Mouse (Mus musculus) heart, adult 9 months (tissue): ENCODE measurements around the gene Tmem131l.
A peak's percentile ranks its signal among the peaks of the same experiment; 100 is the strongest.

Source experiments
- DNase-seq, 2 experiments: peaks; one replicate each; pipeline ENCODE4 v3.0.0; 2022; ENCODE audit warnings: low spot score in 2 of 2

The Tmem131l gene

DNA sequence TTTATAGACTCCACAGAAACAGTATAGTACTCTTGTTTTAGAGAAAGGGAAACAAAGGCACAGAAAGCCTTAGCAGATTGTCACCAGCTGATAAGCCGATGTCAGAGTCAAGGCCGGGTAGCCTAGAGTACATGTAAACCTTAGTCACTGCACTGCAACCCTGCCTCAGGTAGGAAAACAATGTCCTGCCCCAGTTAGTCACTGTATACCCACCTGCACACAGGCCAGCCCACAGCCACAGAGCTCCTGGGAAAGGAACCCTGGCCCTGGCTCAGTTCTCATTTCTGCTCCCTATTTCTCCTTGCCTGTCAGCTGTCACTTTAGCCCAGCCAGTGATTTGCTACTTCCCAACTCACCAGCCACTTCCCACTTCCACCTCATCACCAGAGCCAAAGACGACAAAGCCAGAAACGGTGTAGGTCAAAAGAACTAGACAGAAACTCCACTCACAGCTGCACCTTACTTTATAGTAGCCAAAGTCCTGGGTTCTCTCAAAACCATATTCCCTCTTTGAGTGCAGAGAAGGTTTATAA is 24.4 kb downstream of the Tmem131l start:
- DNase-seq = no peak

- no peak for DNase-seq
These were observed 28.8 kb downstream of the Tmem131l start for GRCm38 (mm10) chr3:84010995-84011663.

- no peak for DNase-seq
These were observed 34.0 kb downstream of the Tmem131l start for GRCm38 (mm10) chr3:84005989-84006388.

DNA sequence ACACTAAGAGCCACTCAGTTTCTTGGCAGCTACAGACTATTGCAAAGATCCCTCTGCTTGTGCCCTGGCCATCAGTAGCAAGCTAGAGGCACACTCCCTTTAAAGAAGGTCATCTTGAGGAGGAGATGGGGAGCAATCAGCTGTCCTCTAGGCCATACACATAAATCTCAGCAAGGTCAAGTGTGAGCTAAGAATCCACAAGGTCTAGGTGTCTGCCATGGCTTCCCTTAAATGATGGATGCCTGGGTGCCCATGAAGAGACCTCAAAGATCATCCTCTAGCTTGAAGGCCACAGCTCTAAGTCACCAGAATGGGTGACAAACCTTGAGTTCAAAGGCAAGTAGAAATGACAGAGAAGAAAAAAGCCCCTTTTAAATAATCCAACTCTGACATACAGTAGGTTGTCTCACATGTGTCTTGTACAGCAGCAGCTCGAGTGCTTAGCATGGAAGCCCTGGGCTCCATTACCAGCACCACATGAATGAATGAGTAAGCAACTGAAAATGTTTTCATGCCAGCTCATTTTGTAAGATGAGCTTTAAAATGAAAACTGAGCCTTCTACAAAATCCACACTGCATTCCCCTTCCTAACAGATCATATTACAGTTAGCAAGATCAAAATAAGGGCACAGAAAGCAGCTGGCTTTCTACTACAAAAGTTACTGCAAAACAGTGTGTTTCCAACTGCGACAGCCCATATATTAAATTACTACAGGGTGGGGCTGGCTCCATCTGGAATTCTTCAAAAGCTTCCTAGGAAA is 35.5 kb downstream of the Tmem131l start:
- DNase-seq = no peak

- no peak for DNase-seq
These were observed 37.4 kb downstream of the Tmem131l start for GRCm38 (mm10) chr3:84002433-84003090.

- DNase-seq = no peak
These were observed 42.4 kb downstream of the Tmem131l start for GRCm38 (mm10) chr3:83997563-83997962.

- no peak for DNase-seq
These were observed 42.9 kb downstream of the Tmem131l start for GRCm38 (mm10) chr3:83997036-83997435.

GRCm38 (mm10) chr3:83996086-83996485 is 43.9 kb downstream of the Tmem131l start:
- peak; percentile 21 to 41 for DNase-seq

DNA sequence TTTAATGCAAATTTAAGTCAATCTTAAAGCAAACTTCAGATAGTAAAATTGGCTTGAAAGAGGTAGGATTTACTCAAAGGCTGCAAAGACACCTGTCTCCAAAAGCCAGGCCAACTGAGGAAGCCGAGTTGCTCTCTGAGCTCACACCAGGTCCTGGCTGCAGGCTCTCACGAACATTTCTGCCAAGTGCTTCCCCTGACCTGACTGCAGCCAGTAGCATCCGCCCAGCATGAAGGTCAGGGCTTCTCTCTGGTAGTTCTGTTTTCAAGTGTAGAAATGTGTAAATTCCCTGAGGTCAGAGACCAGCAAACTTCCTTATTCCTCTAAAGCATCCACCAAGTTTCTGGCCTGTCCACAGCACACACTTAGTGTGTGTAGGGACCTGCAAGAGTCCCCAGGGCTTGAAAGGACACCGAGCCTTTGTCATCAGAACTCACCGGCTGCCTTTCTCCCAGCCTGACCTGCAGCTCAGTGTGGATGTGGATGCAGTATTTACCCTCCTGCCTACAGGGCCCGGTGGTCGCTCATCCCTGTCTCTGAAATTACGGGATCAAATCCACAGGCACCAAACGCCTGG is 44.6 kb downstream of the Tmem131l start:
- peak; percentile 30 to 44 for DNase-seq

DNA sequence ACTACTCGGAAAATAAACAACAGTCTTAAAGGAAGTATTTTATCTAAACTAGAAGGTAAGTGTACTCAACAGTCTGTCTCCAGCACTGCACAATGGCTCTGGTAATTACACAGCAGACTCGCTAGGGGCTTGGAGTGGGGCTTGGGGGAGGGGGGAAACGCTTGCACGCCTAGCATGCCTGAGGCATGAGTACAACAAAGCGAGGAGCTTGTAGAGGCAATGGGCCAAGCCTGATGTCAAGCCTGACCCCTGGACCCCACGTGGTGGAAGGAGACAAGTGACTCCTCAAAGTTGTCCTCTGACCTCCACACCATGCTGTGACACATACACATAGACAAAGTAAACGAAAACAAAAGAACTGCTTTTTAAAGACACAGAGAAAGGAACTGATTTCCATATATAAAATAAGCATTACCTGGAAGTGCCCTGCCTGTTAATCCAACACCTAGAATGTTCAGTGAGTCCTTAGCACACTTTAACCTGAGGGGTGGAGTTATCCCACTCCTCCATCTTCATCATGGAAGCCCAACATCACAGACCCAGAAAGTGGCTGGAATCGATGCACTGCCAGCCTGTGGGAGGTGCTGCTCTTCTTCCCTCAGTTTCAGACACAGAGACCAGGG is 45.6 kb downstream of the Tmem131l start:
- no peak for DNase-seq

GRCm38 (mm10) chr3:83993089-83993516 is 46.9 kb downstream of the Tmem131l start:
- peak; percentile 80 to 87 for DNase-seq

DNA sequence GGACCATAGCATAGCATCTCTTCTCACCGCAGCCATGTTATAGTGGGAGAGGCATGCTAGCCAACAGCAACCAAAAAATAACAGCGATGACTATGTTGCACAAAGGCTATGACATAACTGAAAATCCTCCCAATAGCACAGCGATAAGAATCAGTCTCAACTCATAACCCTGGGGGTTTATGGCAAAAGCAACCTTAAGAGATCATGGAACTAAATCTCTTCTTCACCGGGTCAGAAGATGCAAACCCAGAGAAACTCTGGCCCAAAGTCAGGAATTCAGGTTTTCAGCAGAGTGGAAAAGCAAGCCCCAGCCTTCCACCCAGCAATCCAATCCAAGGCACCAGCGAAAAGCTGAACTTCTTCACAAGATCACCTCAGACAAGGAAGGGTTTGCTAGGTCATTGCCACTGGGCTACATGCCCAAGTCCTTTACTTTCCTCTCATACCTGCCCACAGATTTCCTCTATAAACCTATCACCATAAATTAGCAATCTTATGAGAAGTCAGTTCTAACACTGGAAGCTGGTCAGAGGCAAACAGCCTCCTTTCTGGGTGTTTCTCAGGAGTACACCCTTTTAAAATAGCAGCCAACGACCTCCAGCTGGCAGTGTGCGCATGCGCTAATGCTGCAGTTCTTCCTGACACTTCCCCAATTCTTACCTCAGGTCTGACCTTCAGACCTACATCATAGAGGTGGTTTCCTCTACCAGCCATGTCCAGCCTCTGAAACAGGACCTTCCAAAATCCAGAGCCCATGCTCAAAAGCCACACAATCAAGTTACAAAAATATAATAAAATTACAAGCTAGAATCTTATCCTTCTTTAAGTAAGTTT is 48.1 kb downstream of the Tmem131l start:
- DNase-seq = no peak

GRCm38 (mm10) chr3:83988214-83988613 is 51.8 kb downstream of the Tmem131l start:
- no peak for DNase-seq

DNA sequence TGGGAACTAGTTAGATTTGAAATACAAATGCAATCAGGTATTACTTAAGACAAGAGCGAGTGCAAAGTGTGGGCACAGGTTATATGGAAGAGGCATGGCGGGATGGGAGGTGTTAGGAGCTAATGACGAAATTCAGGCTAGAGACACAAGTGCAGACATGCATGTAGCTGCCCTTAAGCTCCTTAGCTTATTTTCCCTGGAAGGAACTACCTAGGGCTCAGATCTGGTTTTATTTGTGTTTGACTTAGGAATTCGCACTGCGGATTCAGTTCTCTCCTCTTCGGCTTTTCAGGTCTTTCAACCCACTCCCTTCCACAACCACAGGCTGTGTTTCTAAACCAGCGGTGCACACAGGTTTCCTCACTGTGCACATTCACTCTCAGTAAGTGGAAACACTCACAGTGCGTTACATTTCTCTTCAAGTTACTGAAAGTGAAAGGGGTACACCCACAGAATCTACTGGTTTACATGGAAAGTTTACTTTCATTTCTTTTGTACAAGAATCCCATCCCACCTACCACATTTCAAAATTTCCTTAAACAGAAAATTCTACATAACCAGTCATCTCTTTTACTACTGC is 52.4 kb downstream of the Tmem131l start:
- no peak for DNase-seq

- DNase-seq = no peak
These were observed 53.2 kb downstream of the Tmem131l start for GRCm38 (mm10) chr3:83986740-83987139.

DNA sequence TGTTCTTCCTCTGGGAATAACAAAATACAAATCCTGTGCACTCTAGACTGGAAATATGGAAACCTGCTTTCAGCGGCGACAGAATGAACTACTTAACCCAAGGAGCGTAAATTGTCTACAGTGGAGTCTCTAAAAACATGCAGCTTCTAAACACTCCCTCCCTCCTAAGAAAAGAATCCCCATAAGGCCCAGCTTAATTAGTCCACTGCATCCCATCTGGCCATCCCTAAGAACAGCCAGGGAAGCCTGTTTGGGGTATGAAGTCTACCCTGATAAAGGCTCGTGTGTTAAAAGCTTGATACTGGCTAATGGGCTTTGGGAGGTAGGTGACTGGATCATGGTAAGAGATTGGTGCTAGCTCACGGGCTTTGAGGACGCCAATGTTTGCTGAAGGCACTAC is 54.5 kb downstream of the Tmem131l start:
- no peak for DNase-seq

DNA sequence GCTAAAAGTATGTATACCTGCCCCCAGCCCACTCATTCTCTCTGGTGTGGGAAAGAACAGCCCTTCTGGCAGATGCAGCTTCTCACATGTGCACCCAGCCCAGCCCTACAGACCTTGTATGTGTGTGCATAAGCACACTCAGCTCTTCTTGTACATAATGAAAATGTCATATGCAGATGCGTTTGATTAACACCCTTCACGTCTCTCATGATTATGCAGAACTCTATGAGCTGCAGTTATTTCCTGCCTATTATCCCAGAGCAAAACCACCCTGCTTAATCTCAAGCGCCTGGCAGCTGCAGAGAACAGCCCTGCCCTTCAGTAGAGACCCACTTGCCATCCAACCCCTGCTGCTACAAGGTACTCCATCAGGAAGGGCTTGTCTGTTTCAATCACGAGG is 55.6 kb downstream of the Tmem131l start:
- no peak for DNase-seq

DNA sequence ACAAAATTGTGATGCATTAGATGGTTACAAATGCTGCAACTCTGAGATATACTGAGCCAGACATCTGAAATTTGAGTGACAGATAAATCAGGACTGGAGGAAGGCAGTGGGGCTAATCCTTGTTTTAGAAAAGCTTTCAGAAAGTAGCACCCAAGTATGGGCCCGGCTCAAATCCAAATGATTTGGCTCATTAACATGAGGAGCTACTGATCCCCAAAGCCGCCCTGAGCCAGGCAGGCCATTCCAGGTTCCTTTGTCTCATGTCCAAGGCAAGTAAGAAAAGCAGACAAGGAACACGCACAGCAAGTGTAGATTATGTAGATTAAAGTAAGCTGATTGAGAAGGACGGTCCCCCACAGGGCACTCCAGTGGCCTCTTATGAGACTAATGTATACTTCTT is 57.2 kb downstream of the Tmem131l start:
- no peak for DNase-seq

DNA sequence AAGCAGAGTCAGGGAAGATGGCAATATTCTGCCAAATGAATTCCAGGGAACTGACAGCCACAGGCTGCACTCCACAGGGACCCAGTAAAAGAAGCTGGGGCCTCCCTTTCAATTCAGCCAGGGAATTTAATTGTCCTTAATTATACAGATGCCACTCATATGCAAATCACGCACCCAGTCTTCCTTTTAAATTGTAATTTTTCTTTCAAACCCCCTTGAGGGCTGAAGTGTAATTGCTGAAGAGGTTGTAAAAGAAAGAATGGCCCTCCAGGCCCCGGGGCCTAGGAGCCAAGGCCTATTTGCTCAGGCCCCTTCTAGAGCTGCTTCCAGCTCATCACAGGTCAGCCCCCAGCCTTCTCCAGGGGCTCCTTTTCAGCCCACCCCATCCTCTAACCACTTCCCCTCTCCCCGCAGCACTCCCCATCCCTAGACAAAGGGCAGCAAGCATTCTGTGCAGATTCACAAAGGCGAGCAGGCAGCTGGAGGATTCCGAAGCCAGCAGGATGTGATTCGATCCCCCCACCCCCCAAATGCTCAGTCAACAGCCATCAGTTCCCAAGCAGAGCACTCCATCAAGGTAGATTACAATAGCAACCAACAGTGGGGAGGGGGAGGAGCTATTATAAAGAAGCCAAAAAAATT is 59.6 kb downstream of the Tmem131l start:
- DNase-seq = no peak
